Mouse (Mus musculus): ENCODE results near the gene Gm3252. TPM values are rescaled to one million over a fixed set of nuclear protein-coding genes. Genes with fewer than 3 reads are reported as not detected.
A peak's percentile ranks its signal among the peaks of the same experiment; 100 is the strongest.
"Not testable (repeated sequence)": the region's sequence is repeated elsewhere in the genome, so short reads cannot be mapped to it uniquely, and the experiment has no call there.

Gene Gm3252
- 0.19 and 0.39 TPM in 2 replicates for polyA plus RNA-seq (2014; fragmentation: Nextera tagmentation; extraction: Ambion mirVana)

- H3K4me3 ChIP-seq (ENCODE audit: low read length); H3K27ac ChIP-seq (ENCODE audit: low read depth, low read length); H3K27me3 ChIP-seq (ENCODE audit: control insufficient read depth, insufficient read depth, low read length); H3K36me3 ChIP-seq (ENCODE audit: control insufficient read depth, insufficient read depth, low read length); ATAC-seq (ENCODE audit: low FRiP score, low TSS enrichment); H3K9me3 ChIP-seq (ENCODE audit: control insufficient read depth, low read length); H3K9ac ChIP-seq (ENCODE audit: low read depth, low read length); H3K4me1 ChIP-seq (ENCODE audit: control insufficient read depth, insufficient read depth, low read length): not testable (repeated sequence)
- 2% methylated on average over 3 of the region's 47 CpGs for WGBS
- peak within 1 kb of the TSS; percentile 33; the same call in 1 of the 2 replicates for H3K4me2 ChIP-seq (replicated peaks; ENCODE audit: low read depth, low read length)
Observed at GRCm38 (mm10) chr14:4726038-4726880, at the start of gene Gm3252. Gm3252 (plus strand) TSS chr14:4726775.

GRCm38 (mm10) chr14:4708938-4709337 is 17.6 kb upstream of the Gm3252 start, which contains the start of gene Gm7876:
Gm7876 (plus strand) TSS chr14:4709238.
- H3K27ac ChIP-seq (ENCODE audit: low read depth, low read length); H3K4me1 ChIP-seq (ENCODE audit: control insufficient read depth, insufficient read depth, low read length); H3K4me2 ChIP-seq (replicated peaks; ENCODE audit: low read depth, low read length); H3K9me3 ChIP-seq (ENCODE audit: control insufficient read depth, low read length); H3K36me3 ChIP-seq (ENCODE audit: control insufficient read depth, insufficient read depth, low read length); ATAC-seq (ENCODE audit: low FRiP score, low TSS enrichment); H3K4me3 ChIP-seq (ENCODE audit: low read length); H3K9ac ChIP-seq (ENCODE audit: low read depth, low read length); H3K27me3 ChIP-seq (ENCODE audit: control insufficient read depth, insufficient read depth, low read length): not testable (repeated sequence)
- WGBS = 84% methylated on average over 1 of the region's 2 CpGs

GRCm38 (mm10) chr14:4776037-4776436 is 49.5 kb downstream of the Gm3252 start, which contains the start of gene Gm9602:
Gm9602 (plus strand) TSS chr14:4776337.
- not testable (repeated sequence) for ATAC-seq (ENCODE audit: low FRiP score, low TSS enrichment); H3K9me3 ChIP-seq (ENCODE audit: control insufficient read depth, low read length)
- no CpG with 5 or more reads among the region's 2 CpGs for WGBS

More at GRCm38 (mm10) chr14:4776037-4776436, 49.5 kb downstream of the Gm3252 start, which contains the start of gene Gm9602:
- H3K4me1 ChIP-seq (ENCODE audit: control insufficient read depth, insufficient read depth, low read length); H3K27me3 ChIP-seq (ENCODE audit: control insufficient read depth, insufficient read depth, low read length); H3K27ac ChIP-seq (ENCODE audit: low read depth, low read length); H3K4me3 ChIP-seq (ENCODE audit: low read length); H3K36me3 ChIP-seq (ENCODE audit: control insufficient read depth, insufficient read depth, low read length); H3K9ac ChIP-seq (ENCODE audit: low read depth, low read length); H3K4me2 ChIP-seq (replicated peaks; ENCODE audit: low read depth, low read length): not testable (repeated sequence)

Other genes starting within 250 kb of the Gm3252 start
- gene Gm3182, start 245.0 kb upstream of the Gm3252 start, polyA plus RNA-seq (2014; fragmentation: Nextera tagmentation; extraction: Ambion mirVana) = not detected in 2 replicates
- gene Gm3047, start 171.4 kb upstream of the Gm3252 start, polyA plus RNA-seq (2014; fragmentation: Nextera tagmentation; extraction: Ambion mirVana) = not detected in 2 replicates
- not detected in 2 replicates for gene Gm8159, start 94.4 kb upstream of the Gm3252 start, polyA plus RNA-seq (2014; fragmentation: Nextera tagmentation; extraction: Ambion mirVana)
- not detected in 2 replicates for gene Gm3239, start 62.6 kb upstream of the Gm3252 start, polyA plus RNA-seq (2014; fragmentation: Nextera tagmentation; extraction: Ambion mirVana)
- gene Gm7876, start 17.5 kb upstream of the Gm3252 start, polyA plus RNA-seq (2014; fragmentation: Nextera tagmentation; extraction: Ambion mirVana) = not detected in 2 replicates
- not detected in 2 replicates for gene Gm9602, start 49.6 kb downstream of the Gm3252 start, polyA plus RNA-seq (2014; fragmentation: Nextera tagmentation; extraction: Ambion mirVana)
- not detected in 2 replicates for gene Gm3269, start 111.3 kb downstream of the Gm3252 start, polyA plus RNA-seq (2014; fragmentation: Nextera tagmentation; extraction: Ambion mirVana)
- gene Gm3264, start 128.8 kb downstream of the Gm3252 start, polyA plus RNA-seq (2014; fragmentation: Nextera tagmentation; extraction: Ambion mirVana) = 0.31 and 0.37 TPM in 2 replicates
- 0.17 TPM in 1 of 2 replicates, not detected in the other for gene Gm3278, start 165.6 kb downstream of the Gm3252 start, polyA plus RNA-seq (2014; fragmentation: Nextera tagmentation; extraction: Ambion mirVana)

All from kidney, embryonic 14.5 days (tissue).